Mouse (Mus musculus) forebrain, embryonic 14.5 days (tissue): Measurements from ENCODE around the gene Cfap97d1. TPM values are rescaled to one million over a fixed set of nuclear protein-coding genes. Genes with fewer than 3 reads are reported as not detected.

ENCODE experiments used
- ATAC-seq: fragments of 200-750 bp; cut with Nextera tagmentation; 2 replicates; pipeline ENCODE4 v1.8.0; 2017; ENCODE audit warnings: mild to moderate bottlenecking, moderate library complexity
- DNase-seq: peaks from one replicate; pipeline ENCODE4 v3.0.0-alpha.2; 2015; ENCODE audit warnings: low spot score
- H3K27ac ChIP-seq: fragments of 300-500 bp; sonication (generic); 2 replicates; pipeline ENCODE4 v1.5.1; 2014; ENCODE audit warnings: low read depth, mild to moderate bottlenecking, control low read depth, low read length, moderate library complexity
- H3K27me3 ChIP-seq: fragments of 300-500 bp; sonication (generic); replicated peaks from 2 replicates; pipeline ENCODE4 v1.6.1; 2014; ENCODE audit warnings: low read length, control low read depth, mixed read lengths; ENCODE audit not compliant: control insufficient read depth, insufficient read depth
- H3K36me3 ChIP-seq: fragments of 300-500 bp; sonication (generic); 2 replicates; pipeline ENCODE4 v1.6.1; 2014; ENCODE audit warnings: low read length, control low read depth; ENCODE audit not compliant: control insufficient read depth, insufficient read depth
- H3K4me1 ChIP-seq: fragments of 300-500 bp; sonication (generic); 2 replicates; pipeline ENCODE4 v1.6.1; 2014; ENCODE audit warnings: antibody characterized with exemption, low read length, control low read depth; ENCODE audit not compliant: control insufficient read depth, insufficient read depth
- H3K4me2 ChIP-seq: fragments of 300-500 bp; sonication (generic); 2 replicates; pipeline ENCODE4 v1.6.1; 2014; ENCODE audit warnings: mild to moderate bottlenecking, control low read depth, low read length
- H3K4me3 ChIP-seq: fragments of 300-500 bp; sonication (generic); 2 replicates; pipeline ENCODE4 v1.5.1; 2014; ENCODE audit warnings: low read depth, low read length, control low read depth
- H3K9ac ChIP-seq: fragments of 300-500 bp; sonication (generic); 2 replicates; pipeline ENCODE4 v1.6.1; 2014; ENCODE audit warnings: mild to moderate bottlenecking, low read length, control low read depth, moderate library complexity
- H3K9me3 ChIP-seq: fragments of 300-500 bp; sonication (generic); replicated peaks from 2 replicates; pipeline ENCODE4 v1.6.1; 2016; ENCODE audit warnings: low read length, control low read depth, mixed read lengths; ENCODE audit not compliant: control insufficient read depth
- WGBS: fragments of 180-500 bp; shearing (Covaris S2); extraction: QIAGEN DNeasy Blood & Tissue Kit; methylation state at CpG from one replicate; pipeline ENCODE4 v1.1.7; 2014; 5-methylcytosine and 5-hydroxymethylcytosine counted together
- polyA plus RNA-seq: library from polyadenylated mRNA; unstranded; fragments of >200 nt; fragmentation: Nextera tagmentation; extraction: Ambion mirVana; gene quantifications from 2 replicates; pipeline ENCODE4 v1.2.1, GENCODE M21; 2014

The Cfap97d1 gene
- polyA plus RNA-seq, 1 experiment from 2014 or later = not detected

DNA sequence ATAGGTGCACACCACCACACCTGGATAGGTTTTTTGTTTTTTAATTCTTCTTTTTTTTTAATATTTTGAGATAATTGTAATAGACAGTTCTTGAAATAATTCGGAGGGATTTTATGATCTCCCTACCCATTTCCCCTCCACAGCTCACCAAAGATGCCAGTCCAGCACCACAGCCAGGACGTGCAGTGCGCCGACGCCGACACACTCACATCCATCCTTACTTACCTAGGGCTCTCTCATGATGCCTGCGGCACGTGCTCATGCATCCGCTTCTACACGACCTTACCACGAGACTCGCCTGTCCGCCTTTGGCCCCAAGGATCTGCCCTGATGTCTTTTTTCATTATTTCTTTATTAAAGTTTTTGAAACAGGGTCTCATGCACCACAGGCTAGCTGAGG is 14.2 kb upstream of the Cfap97d1 start:
- 85% methylated on average over 13 of the region's 13 CpGs for whole genome bisulfite sequencing
- no peak overlapping the region for H3K9ac ChIP-seq
- H3K4me3 ChIP-seq = no peak overlapping the region
- H3K27ac ChIP-seq = no peak overlapping the region
- ATAC-seq = no peak
- DNase-seq = no peak
- no peaks in the 10 kb centered on the region for H3K36me3 ChIP-seq
- H3K4me2 ChIP-seq = no peak overlapping the region
- H3K4me1 ChIP-seq = no peaks in the 10 kb centered on the region
- peaks cover 24% of the 10 kb centered on the region for H3K27me3 ChIP-seq
- no peaks in the 10 kb centered on the region for H3K9me3 ChIP-seq

DNA sequence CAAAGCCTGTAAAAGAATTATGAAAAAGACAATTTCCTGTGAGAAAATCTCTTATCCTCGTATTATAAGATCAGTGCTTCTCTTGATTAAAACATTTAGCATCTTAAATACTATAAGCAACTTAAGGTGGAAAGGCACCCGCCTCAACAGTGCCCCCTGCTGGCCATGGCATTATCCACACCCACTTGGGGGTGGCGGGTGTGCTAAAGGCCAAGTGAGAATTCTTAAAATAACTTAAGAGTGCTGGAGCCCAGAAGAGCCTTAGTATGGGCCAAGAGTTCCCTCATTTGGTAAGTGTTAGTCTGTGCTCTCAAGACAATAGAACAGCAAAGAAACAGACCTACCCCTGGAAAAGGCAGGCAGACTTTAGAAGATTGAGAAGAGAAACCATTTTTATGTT is 12.7 kb upstream of the Cfap97d1 start:
- Histone ChIP-seq H3K4me2 (no peak overlapping the region), H3K4me3 (no peak overlapping the region), H3K4me1 (no peaks in the 10 kb centered on the region), H3K27me3 (0 out of 2 replicates have a peak, but pooled peaks cover 9% of the 10 kb centered on the region), H3K36me3 (no peaks in the 10 kb centered on the region), H3K27ac (no peak overlapping the region), H3K9me3 (no peaks in the 10 kb centered on the region), H3K9ac (no peak overlapping the region)
- no peak for ATAC-seq
- WGBS = 45% methylated on average over 3 of the region's 3 CpGs
- DNase-seq = no peak

DNA sequence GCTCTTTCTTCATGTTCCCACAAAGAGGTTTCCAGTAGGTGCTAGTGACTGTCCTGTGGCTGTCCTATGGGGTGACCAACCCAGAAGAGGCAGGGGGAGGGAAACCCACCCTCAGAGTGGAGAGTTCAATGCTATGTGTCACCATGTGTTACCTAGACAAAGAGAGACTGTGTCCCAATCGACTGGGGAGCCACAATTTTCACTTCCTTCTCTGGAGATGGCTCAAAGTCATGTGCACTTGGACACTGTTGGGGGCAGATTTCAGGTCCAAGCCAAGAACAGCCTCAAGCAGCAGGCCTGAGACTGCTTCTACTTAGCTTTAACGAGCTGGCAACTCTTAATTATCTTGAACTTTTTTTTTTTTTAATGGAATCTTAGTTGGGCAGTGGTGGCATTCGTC is 12.0 kb upstream of the Cfap97d1 start:
- no peaks in the 10 kb centered on the region for H3K4me1 ChIP-seq
- ATAC-seq (no peak), DNase-seq (no peak)
- H3K4me3 ChIP-seq = no peak overlapping the region
- no peak overlapping the region for H3K27ac ChIP-seq
- H3K36me3 ChIP-seq = no peaks in the 10 kb centered on the region
- H3K27me3 ChIP-seq = 0 out of 2 replicates have a peak, but pooled peaks cover 7% of the 10 kb centered on the region
- no peaks in the 10 kb centered on the region for H3K9me3 ChIP-seq
- no peak overlapping the region for H3K4me2 ChIP-seq
- H3K9ac ChIP-seq = no peak overlapping the region
- WGBS = 59% methylated on average over 3 of the region's 3 CpGs

DNA sequence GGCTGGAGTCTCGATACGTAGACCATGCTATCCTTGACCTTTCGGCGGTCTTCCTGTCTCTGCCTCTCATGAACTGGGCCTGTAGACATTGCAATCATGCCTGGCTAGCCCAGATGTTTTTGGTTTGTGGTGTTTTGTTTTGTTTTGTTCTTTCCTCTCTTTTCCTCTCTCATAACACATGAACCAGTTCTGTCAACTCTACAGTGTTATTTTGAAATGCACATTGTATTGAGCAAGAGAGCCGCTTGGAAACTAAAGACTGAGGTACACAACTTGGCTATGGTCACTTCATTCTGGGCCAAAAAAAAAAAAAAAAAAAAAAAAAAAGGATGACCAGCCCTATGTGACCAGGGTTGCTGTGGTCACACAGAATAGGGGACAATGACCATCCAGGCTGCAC is 11.4 kb upstream of the Cfap97d1 start:
- Histone ChIP-seq H3K4me1 (no peaks in the 10 kb centered on the region), H3K27me3 (0 out of 2 replicates have a peak, but pooled peaks cover 2% of the 10 kb centered on the region), H3K36me3 (no peaks in the 10 kb centered on the region), H3K27ac (no peak overlapping the region), H3K9me3 (no peaks in the 10 kb centered on the region), H3K4me2 (no peak overlapping the region), H3K4me3 (no peak overlapping the region), H3K9ac (no peak overlapping the region)
- ATAC-seq (no peak), DNase-seq (no peak)
- 94% methylated on average over 5 of the region's 5 CpGs for WGBS

- H3K4me1 ChIP-seq = no peaks in the 10 kb centered on the region
- no peak overlapping the region for H3K9ac ChIP-seq
- ATAC-seq (no peak), DNase-seq (no peak)
- WGBS = 77% methylated on average over 9 of the region's 9 CpGs
- H3K9me3 ChIP-seq = no peaks in the 10 kb centered on the region
- no peak overlapping the region for H3K4me3 ChIP-seq
- no peak overlapping the region for H3K27ac ChIP-seq
- H3K36me3 ChIP-seq = no peaks in the 10 kb centered on the region
- no peak overlapping the region for H3K4me2 ChIP-seq
- no peaks in the 10 kb centered on the region for H3K27me3 ChIP-seq
Measured at GRCm38 (mm10) chr11:101973496-101973895, 10.6 kb upstream of the Cfap97d1 start.

GRCm38 (mm10) chr11:101974181-101974580 is 9.9 kb upstream of the Cfap97d1 start:
- Histone ChIP-seq H3K4me3 (no peak overlapping the region), H3K4me1 (no peaks in the 10 kb centered on the region), H3K27ac (no peak overlapping the region), H3K27me3 (no peaks in the 10 kb centered on the region), H3K4me2 (no peak overlapping the region), H3K9me3 (no peaks in the 10 kb centered on the region), H3K9ac (no peak overlapping the region), H3K36me3 (no peaks in the 10 kb centered on the region)
- no peak for DNase-seq
- 75% methylated on average over 6 of the region's 6 CpGs for whole genome bisulfite sequencing
- no peak for ATAC-seq

DNA sequence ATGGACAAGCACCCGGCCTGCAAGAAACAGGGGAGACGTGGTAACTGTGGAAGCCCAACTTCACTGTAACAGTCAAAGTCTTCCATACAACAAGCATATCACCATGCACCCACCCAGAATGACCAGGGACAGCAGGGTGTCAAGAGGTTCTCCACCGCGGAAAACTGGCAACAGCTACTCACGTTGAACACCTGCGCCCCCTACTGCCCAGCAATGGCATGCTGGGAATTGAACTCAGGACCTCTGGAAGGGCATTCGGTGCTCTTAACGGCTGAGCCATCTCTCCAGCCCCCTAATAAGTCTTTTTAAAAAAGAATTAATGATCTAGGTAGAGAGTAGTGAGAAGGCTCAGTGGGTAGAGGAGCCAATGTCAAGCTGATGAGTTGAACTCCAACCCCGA is 9.2 kb upstream of the Cfap97d1 start:
- H3K4me3 ChIP-seq = no peak overlapping the region

GRCm38 (mm10) chr11:101976949-101977348 is 7.1 kb upstream of the Cfap97d1 start:
- H3K27ac ChIP-seq = no peak overlapping the region
- H3K4me2 ChIP-seq = no peak overlapping the region
- H3K4me3 ChIP-seq = no peak overlapping the region
- DNase-seq = no peak
- H3K9ac ChIP-seq = no peak overlapping the region
- WGBS = 96% methylated on average over 7 of the region's 7 CpGs
- no peaks in the 10 kb centered on the region for H3K27me3 ChIP-seq
- no peaks in the 10 kb centered on the region for H3K4me1 ChIP-seq
- H3K9me3 ChIP-seq = no peaks in the 10 kb centered on the region
- no peak for ATAC-seq
- no peaks in the 10 kb centered on the region for H3K36me3 ChIP-seq

More for the DNA sequence above, 9.2 kb upstream of the Cfap97d1 start:
- Histone ChIP-seq H3K9me3 (no peaks in the 10 kb centered on the region), H3K36me3 (no peaks in the 10 kb centered on the region), H3K27me3 (no peaks in the 10 kb centered on the region), H3K4me1 (no peaks in the 10 kb centered on the region), H3K27ac (no peak overlapping the region), H3K9ac (no peak overlapping the region), H3K4me2 (no peak overlapping the region)
- WGBS = 53% methylated on average over 9 of the region's 9 CpGs
- no peak for DNase-seq
- ATAC-seq = no peak

DNA sequence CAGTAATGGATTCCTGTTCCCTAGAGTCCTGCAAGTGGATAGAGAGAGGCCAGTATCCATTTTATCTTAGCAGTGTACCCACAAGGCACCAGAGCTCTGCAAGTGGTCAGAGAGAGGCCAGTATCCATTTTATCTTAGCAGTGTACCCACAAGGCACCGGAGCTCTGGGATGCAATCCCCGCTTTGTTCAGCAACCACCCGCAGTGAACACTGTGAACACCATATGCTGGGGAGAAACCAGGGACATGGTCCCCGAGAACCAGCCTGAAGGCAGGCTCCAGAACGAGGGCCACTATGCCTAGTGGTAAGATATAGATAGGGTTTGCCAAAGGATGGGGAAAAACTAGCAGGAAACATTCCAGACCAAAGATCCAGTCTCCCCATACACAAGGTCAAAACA is 4.9 kb upstream of the Cfap97d1 start:
- Histone ChIP-seq H3K27me3 (no peaks in the 10 kb centered on the region), H3K36me3 (no peaks in the 10 kb centered on the region), H3K4me3 (no peak overlapping the region), H3K9me3 (no peaks in the 10 kb centered on the region), H3K9ac (no peak overlapping the region), H3K27ac (no peak overlapping the region), H3K4me1 (0 out of 2 replicates have a peak, but pooled peaks cover 3% of the 10 kb centered on the region), H3K4me2 (no peak overlapping the region)
- ATAC-seq (no peak), DNase-seq (no peak)
- WGBS = 82% methylated on average over 5 of the region's 5 CpGs
